Mouse (Mus musculus): Measurements from ENCODE around the gene Olfr1129. TPM values are rescaled to one million over a fixed set of nuclear protein-coding genes. Genes with fewer than 3 reads are reported as not detected.

Gene Olfr1129
- polyA plus RNA-seq, 1 experiment from 2014 or later = not detected

Other genes starting within 250 kb of the Olfr1129 start
- gene Olfr1120, start 219.1 kb upstream of the Olfr1129 start, polyA plus RNA-seq (2014; fragmentation: Nextera tagmentation; extraction: Ambion mirVana) = not detected in 2 replicates
- gene Olfr1121, start 204.0 kb upstream of the Olfr1129 start, polyA plus RNA-seq (2014; fragmentation: Nextera tagmentation; extraction: Ambion mirVana) = not detected in 2 replicates
- gene Olfr1122, start 188.1 kb upstream of the Olfr1129 start, polyA plus RNA-seq (2014; fragmentation: Nextera tagmentation; extraction: Ambion mirVana) = not detected in 2 replicates
- not detected in 2 replicates for gene Olfr1123, start 157.3 kb upstream of the Olfr1129 start, polyA plus RNA-seq (2014; fragmentation: Nextera tagmentation; extraction: Ambion mirVana)
- not detected in 2 replicates for gene Olfr1124, start 143.6 kb upstream of the Olfr1129 start, polyA plus RNA-seq (2014; fragmentation: Nextera tagmentation; extraction: Ambion mirVana)
- not detected in 2 replicates for gene Olfr1126, start 119.9 kb upstream of the Olfr1129 start, polyA plus RNA-seq (2014; fragmentation: Nextera tagmentation; extraction: Ambion mirVana)
- not detected in 2 replicates for gene Pramel7, start 76.8 kb upstream of the Olfr1129 start, polyA plus RNA-seq (2014; fragmentation: Nextera tagmentation; extraction: Ambion mirVana)
- not detected in 2 replicates for gene Pramel6, start 67.3 kb upstream of the Olfr1129 start, polyA plus RNA-seq (2014; fragmentation: Nextera tagmentation; extraction: Ambion mirVana)
- not detected in 2 replicates for gene Olfr153, start 42.1 kb upstream of the Olfr1129 start, polyA plus RNA-seq (2014; fragmentation: Nextera tagmentation; extraction: Ambion mirVana)
- gene Olfr1128, start 28.4 kb upstream of the Olfr1129 start, polyA plus RNA-seq (2014; fragmentation: Nextera tagmentation; extraction: Ambion mirVana) = not detected in 2 replicates
- gene Olfr1130, start 32.3 kb downstream of the Olfr1129 start, polyA plus RNA-seq (2014; fragmentation: Nextera tagmentation; extraction: Ambion mirVana) = not detected in 2 replicates
- not detected in 2 replicates for gene Olfr1131, start 53.2 kb downstream of the Olfr1129 start, polyA plus RNA-seq (2014; fragmentation: Nextera tagmentation; extraction: Ambion mirVana)
- gene Olfr1132, start 63.6 kb downstream of the Olfr1129 start, polyA plus RNA-seq (2014; fragmentation: Nextera tagmentation; extraction: Ambion mirVana) = not detected in 2 replicates
- gene Olfr1133, start 73.5 kb downstream of the Olfr1129 start, polyA plus RNA-seq (2014; fragmentation: Nextera tagmentation; extraction: Ambion mirVana) = not detected in 2 replicates
- not detected in 2 replicates for gene Olfr1134, start 84.6 kb downstream of the Olfr1129 start, polyA plus RNA-seq (2014; fragmentation: Nextera tagmentation; extraction: Ambion mirVana)
- not detected in 2 replicates for gene Olfr1135, start 99.8 kb downstream of the Olfr1129 start, polyA plus RNA-seq (2014; fragmentation: Nextera tagmentation; extraction: Ambion mirVana)
- gene Olfr1136, start 120.0 kb downstream of the Olfr1129 start, polyA plus RNA-seq (2014; fragmentation: Nextera tagmentation; extraction: Ambion mirVana) = not detected in 2 replicates
- gene Olfr1137, start 139.3 kb downstream of the Olfr1129 start, polyA plus RNA-seq (2014; fragmentation: Nextera tagmentation; extraction: Ambion mirVana) = not detected in 2 replicates
- not detected in 2 replicates for gene Olfr1138, start 166.1 kb downstream of the Olfr1129 start, polyA plus RNA-seq (2014; fragmentation: Nextera tagmentation; extraction: Ambion mirVana)
- not detected in 2 replicates for gene Olfr1140, start 169.8 kb downstream of the Olfr1129 start, polyA plus RNA-seq (2014; fragmentation: Nextera tagmentation; extraction: Ambion mirVana)
- not detected in 2 replicates for gene Olfr1141, start 180.1 kb downstream of the Olfr1129 start, polyA plus RNA-seq (2014; fragmentation: Nextera tagmentation; extraction: Ambion mirVana)
- gene Olfr152, start 205.6 kb downstream of the Olfr1129 start, polyA plus RNA-seq (2014; fragmentation: Nextera tagmentation; extraction: Ambion mirVana) = not detected in 2 replicates
- not detected in 2 replicates for gene Olfr1143, start 226.7 kb downstream of the Olfr1129 start, polyA plus RNA-seq (2014; fragmentation: Nextera tagmentation; extraction: Ambion mirVana)
- gene Olfr1145, start 235.9 kb downstream of the Olfr1129 start, polyA plus RNA-seq (2014; fragmentation: Nextera tagmentation; extraction: Ambion mirVana) = not detected in 2 replicates